Mouse (Mus musculus): ENCODE measurements around the gene Cenpv. TPM values are rescaled to one million over a fixed set of nuclear protein-coding genes. Genes with fewer than 3 reads are reported as not detected.

The Cenpv gene
- total and polyA plus RNA-seq, 3 experiments, result 24.4 to 107 (median 33.6) TPM

- H3K4me3 ChIP-seq (replicated peaks in 1 of 3; ENCODE audit: low read depth in 2 of 3, low read length in 2 of 3, poor library complexity in 1 of 3), result peak overlapping the region; percentile 64 to 78 (median 69)
- peaks cover 6% of the 10 kb centered on the region; the same call in 1 of the 2 replicates for H3K79me2 ChIP-seq (replicated peaks; ENCODE audit: control insufficient read depth, extremely low read depth, insufficient read depth, poor library complexity, severe bottlenecking)
- H3K4me2 ChIP-seq (ENCODE audit: insufficient read depth, low read depth, poor library complexity, severe bottlenecking), result peak overlapping the region; percentile 75
- H3K27ac ChIP-seq (ENCODE audit: insufficient read depth, low read depth), result peak overlapping the region; percentile 69
- TF ChIP-seq ZNF384 (IDR thresholded peaks at IDR 0.05; ENCODE audit: low read depth, low read length) (no peak), USF2 (conservative IDR thresholded peaks at IDR 0.05; ENCODE audit: low read depth, low read length) (no peak), MAZ (IDR thresholded peaks at IDR 0.05; ENCODE audit: low read depth, low read length) (no peak), MXI1 (IDR thresholded peaks at IDR 0.05; ENCODE audit: low read depth, low read length) (peak; percentile 33), UBTF (IDR thresholded peaks at IDR 0.05; ENCODE audit: low read depth, low read length) (no peak), MAX (IDR thresholded peaks at IDR 0.05; ENCODE audit: low read length) (0 out of 2 replicates have a peak, but pooled peaks have one; percentile 30), CHD2 (IDR thresholded peaks at IDR 0.05; ENCODE audit: low read length) (0 out of 2 replicates have a peak, but pooled peaks have one; percentile 1), RAD21 (IDR thresholded peaks at IDR 0.05; ENCODE audit: low read depth, low read length) (no peak), CHD1 (IDR thresholded peaks at IDR 0.05; ENCODE audit: low read depth, low read length) (no peak; the same call in 1 of the 2 replicates)
- DNase-seq (ENCODE audit: extremely low read depth), result peak; percentile 29
- in situ Hi-C loops (cut with MboI; ENCODE audit: low pct_ligation_motif_present, low pct_unique_long_range_greater_than_20kb, low sequenced_read_pairs) (no loop called here), dilution Hi-C loops (cut with MboI; ENCODE audit: extremely low pct_ligation_motif_present, extremely low pct_unique_long_range_greater_than_20kb, low sequenced_read_pairs) (no loop called here)
- H3K9ac ChIP-seq (ENCODE audit: insufficient read depth, low read depth), result peak overlapping the region; percentile 67
- H3K9me3 ChIP-seq (replicated peaks; ENCODE audit: low read length), result peaks cover 5% of the 10 kb centered on the region
- no peaks in the 10 kb centered on the region for H3K27me3 ChIP-seq (replicated peaks)
- H3K36me3 ChIP-seq (replicated peaks in 1 of 2; ENCODE audit: control insufficient read depth in 1 of 2, insufficient read depth in 1 of 2, low read length in 1 of 2), result peaks cover 18 to 22% of the 10 kb centered on the region in 2 experiments
- H3K4me1 ChIP-seq (ENCODE audit: control insufficient read depth in 1 of 2, insufficient read depth in 2 of 2), result peaks cover 4 to 15% of the 10 kb centered on the region in 2 experiments; a peak in 3 of 4 replicates
Observed at GRCm38 (mm10) chr11:62574703-62575085, 35.6 kb upstream of the Cenpv start.

GRCm38 (mm10) chr11:62573959-62574702 lies 35.1 kb upstream of the Cenpv start, which contains the start of gene Trpv2:
TSS of gene Trpv2 (plus strand) at chr11:62574486.
- DNase-seq (ENCODE audit: extremely low read depth), result peak; percentile 84
- Histone ChIP-seq H3K4me2 (ENCODE audit: insufficient read depth, low read depth, poor library complexity, severe bottlenecking) (peak within 1 kb of the TSS; percentile 75), H3K79me2 (replicated peaks; ENCODE audit: control insufficient read depth, extremely low read depth, insufficient read depth, poor library complexity, severe bottlenecking) (peaks cover 6% of the 10 kb centered on the region; the same call in 1 of the 2 replicates), H3K27me3 (replicated peaks) (no peaks in the 10 kb centered on the region), H3K9ac (ENCODE audit: insufficient read depth, low read depth) (peak within 1 kb of the TSS; percentile 67), H3K4me3 (replicated peaks in 1 of 3; ENCODE audit: low read depth in 2 of 3, low read length in 2 of 3, poor library complexity in 1 of 3) (peak within 1 kb of the TSS; percentile 64 to 78 (median 69)), H3K36me3 (replicated peaks in 1 of 2; ENCODE audit: control insufficient read depth in 1 of 2, insufficient read depth in 1 of 2, low read length in 1 of 2) (peaks cover 13 to 17% of the 10 kb centered on the region in 2 experiments), H3K9me3 (replicated peaks; ENCODE audit: low read length) (peaks cover 5% of the 10 kb centered on the region), H3K4me1 (ENCODE audit: control insufficient read depth in 1 of 2, insufficient read depth in 2 of 2) (peaks cover 4 to 15% of the 10 kb centered on the region in 2 experiments; a peak in 3 of 4 replicates), H3K27ac (ENCODE audit: insufficient read depth, low read depth) (peak within 1 kb of the TSS; percentile 69)
- in situ Hi-C loops (cut with MboI; ENCODE audit: low pct_ligation_motif_present, low pct_unique_long_range_greater_than_20kb, low sequenced_read_pairs) (no loop called here), dilution Hi-C loops (cut with MboI; ENCODE audit: extremely low pct_ligation_motif_present, extremely low pct_unique_long_range_greater_than_20kb, low sequenced_read_pairs) (no loop called here)
- TF ChIP-seq ZNF384 (IDR thresholded peaks at IDR 0.05; ENCODE audit: low read depth, low read length) (peak; percentile 88), KAT2A (IDR thresholded peaks at IDR 0.05; ENCODE audit: insufficient replicate concordance, low read length) (no peak), POLR2A (IDR thresholded peaks at IDR 0.05; ENCODE audit: low read depth, low read length) (peak; percentile 59), EP300 (IDR thresholded peaks at IDR 0.05; ENCODE audit: low read length) (peak; percentile 45), JUND (conservative IDR thresholded peaks at IDR 0.05; ENCODE audit: low read depth, low read length) (no peak), TBP (conservative IDR thresholded peaks at IDR 0.05; ENCODE audit: low read depth, low read length) (no peak), BHLHE40 (IDR thresholded peaks at IDR 0.05; ENCODE audit: low read depth, low read length) (peak; percentile 18; the same call in 1 of the 2 replicates), CTCF (conservative IDR thresholded peaks at IDR 0.05 in 1 of 2, IDR thresholded peaks at IDR 0.05 in 1 of 2; ENCODE audit: low read depth in 2 of 2, low read length in 2 of 2) (no peak), CHD1 (IDR thresholded peaks at IDR 0.05; ENCODE audit: low read depth, low read length) (no peak), SIN3A (IDR thresholded peaks at IDR 0.05; ENCODE audit: low read length) (peak; percentile 75), IRF4 (IDR thresholded peaks at IDR 0.05; ENCODE audit: low read depth, low read length) (0 out of 2 replicates have a peak, but pooled peaks have one; percentile 12), MAX (IDR thresholded peaks at IDR 0.05; ENCODE audit: low read length) (no peak), ETS1 (conservative IDR thresholded peaks at IDR 0.05; ENCODE audit: low read depth, low read length) (peak; percentile 35; the same call in 1 of the 2 replicates), MEF2A (IDR thresholded peaks at IDR 0.05; ENCODE audit: borderline replicate concordance, low read depth, low read length) (peak; percentile 69), HCFC1 (IDR thresholded peaks at IDR 0.05; ENCODE audit: low read depth, low read length) (peak; percentile 58; the same call in 1 of the 2 replicates), CHD2 (IDR thresholded peaks at IDR 0.05; ENCODE audit: low read length) (peak; percentile 46; the same call in 1 of the 2 replicates), ZMIZ1 (IDR thresholded peaks at IDR 0.05; ENCODE audit: low read depth, low read length) (peak; percentile 59; the same call in 1 of the 2 replicates), TCF12 (IDR thresholded peaks at IDR 0.05; ENCODE audit: low read depth, low read length) (peak; percentile 59), MXI1 (IDR thresholded peaks at IDR 0.05; ENCODE audit: low read depth, low read length) (peak; percentile 86; the same call in 1 of the 2 replicates), ELF1 (IDR thresholded peaks at IDR 0.05; ENCODE audit: low read depth, low read length) (peak; percentile 70), JUN (IDR thresholded peaks at IDR 0.05; ENCODE audit: insufficient read depth, low read depth, low read length) (no peak), NELFE (IDR thresholded peaks at IDR 0.05; ENCODE audit: low read depth, low read length) (peak; percentile 56; the same call in 1 of the 2 replicates), NRF1 (IDR thresholded peaks at IDR 0.05; ENCODE audit: low read depth, low read length) (no peak)

All from CH12.LX (cell line).